Mouse (Mus musculus) ES-Bruce4 (cell line): ENCODE results near the gene Plscr2. TPM values are rescaled to one million over a fixed set of nuclear protein-coding genes. Genes with fewer than 3 reads are reported as not detected.

Source experiments
- H3K27ac ChIP-seq: 2 replicates; pipeline ENCODE4 v1.5.1; 2012; ENCODE audit warnings: low read length, inconsistent platforms; ENCODE audit not compliant: insufficient read depth
- H3K27me3 ChIP-seq: 2 replicates; pipeline ENCODE4 v1.6.1; 2012; ENCODE audit warnings: mild to moderate bottlenecking, low read length, inconsistent platforms; ENCODE audit not compliant: control insufficient read depth, poor library complexity, insufficient read depth, severe bottlenecking
- H3K36me3 ChIP-seq: 2 replicates; pipeline ENCODE4 v1.6.1; 2012; ENCODE audit warnings: inconsistent platforms, mild to moderate bottlenecking, low read length, moderate library complexity; ENCODE audit not compliant: control insufficient read depth, poor library complexity, insufficient read depth, severe bottlenecking
- H3K4me1 ChIP-seq: one replicate; pipeline ENCODE4 v1.8.1; 2011; ENCODE audit warnings: low read length; ENCODE audit not compliant: control insufficient read depth, insufficient read depth
- H3K4me3 ChIP-seq: 2 replicates; pipeline ENCODE4 v1.5.1; 2011; ENCODE audit warnings: low read depth, mild to moderate bottlenecking, low read length
- H3K9ac ChIP-seq: 2 replicates; pipeline ENCODE4 v1.6.1; 2012; ENCODE audit warnings: low read depth, mild to moderate bottlenecking, inconsistent platforms; ENCODE audit not compliant: poor library complexity, severe bottlenecking
- H3K9me3 ChIP-seq: replicated peaks from 2 replicates; pipeline ENCODE4 v1.6.1; 2012; ENCODE audit warnings: mild to moderate bottlenecking, low read length, inconsistent platforms; ENCODE audit not compliant: control insufficient read depth, poor library complexity, insufficient read depth, severe bottlenecking
- CTCF ChIP-seq: IDR thresholded peaks from one replicate; pipeline ENCODE4 v1.8.1; 2011; ENCODE audit warnings: low read depth, low read length
- EP300 ChIP-seq: IDR thresholded peaks from 2 replicates; pipeline ENCODE4 v1.6.1; 2011; ENCODE audit warnings: low read depth, low read length; ENCODE audit not compliant: insufficient read depth
- POLR2A ChIP-seq: IDR thresholded peaks from one replicate; pipeline ENCODE4 v1.8.1; 2011; ENCODE audit warnings: low read length; ENCODE audit not compliant: insufficient read depth
- polyA plus RNA-seq: library from polyadenylated mRNA; stranded (reverse); fragments of >200 nt; gene quantifications from 2 replicates; pipeline ENCODE4 v1.2.4, GENCODE M21; 2011; ENCODE audit warnings: low read depth; ENCODE audit not compliant: missing spikeins, insufficient read depth, insufficient read length

The Plscr2 gene
- polyA plus RNA-seq, 1 experiment: 0.43 TPM

GRCm38 (mm10) chr9:92337661-92338060, 62.3 kb downstream of the Plscr2 start:
- Histone ChIP-seq H3K36me3 (no peaks in the 10 kb centered on the region), H3K27ac (no peak overlapping the region), H3K27me3 (no peaks in the 10 kb centered on the region), H3K9me3 (no peaks in the 10 kb centered on the region), H3K4me3 (no peak overlapping the region), H3K9ac (no peak overlapping the region), H3K4me1 (no peaks in the 10 kb centered on the region)
- TF ChIP-seq POLR2A: no peak
- TF ChIP-seq CTCF: no peak
- TF ChIP-seq EP300: no peak

- no peak overlapping the region for H3K27ac ChIP-seq
- H3K9me3 ChIP-seq: no peaks in the 10 kb centered on the region
- H3K4me3 ChIP-seq: no peak overlapping the region
- no peaks in the 10 kb centered on the region for H3K27me3 ChIP-seq
- H3K4me1 ChIP-seq: no peaks in the 10 kb centered on the region
- no peak for TF ChIP-seq POLR2A
- no peak overlapping the region for H3K9ac ChIP-seq
- no peaks in the 10 kb centered on the region for H3K36me3 ChIP-seq
Observed at GRCm38 (mm10) chr9:92338954-92339353, 63.6 kb downstream of the Plscr2 start.

Other genes starting within 250 kb of the Plscr2 start
- gene Plscr5, start 82.7 kb upstream of the Plscr2 start, polyA plus RNA-seq: not detected in 2 replicates
- 18.4 and 19.7 TPM in 2 replicates for gene Plscr1, start 25.9 kb upstream of the Plscr2 start, polyA plus RNA-seq
- not detected in 2 replicates for gene 1700057G04Rik, start 33.8 kb downstream of the Plscr2 start, polyA plus RNA-seq
- not detected in 2 replicates for gene Plscr4, start 181.8 kb downstream of the Plscr2 start, polyA plus RNA-seq